Mouse (Mus musculus) megakaryocyte, embryonic 14.5 days (primary cell): Measurements from ENCODE around the gene Hes5.

Experiments used
- FLI1 ChIP-seq: IDR thresholded peaks from 2 replicates; pipeline ENCODE4 v1.6.1; 2012; ENCODE audit warnings: low read length, inconsistent platforms, mixed read lengths
- GATA1 ChIP-seq: IDR thresholded peaks from 3 replicates; pipeline ENCODE4 v1.6.1; 2012; ENCODE audit warnings: mixed read lengths, low read length, inconsistent platforms, borderline replicate concordance

GRCm38 (mm10) chr4:154983767-154984166, 23.0 kb downstream of the Hes5 start:
- TF ChIP-seq GATA1 (no peak), FLI1 (no peak)
